Comparison of ENCODE assay signal across 9 mouse cellular contexts in genomic region chr4:124477359-124477868, GRCm38 (mm10).
DNase-seq lines count a peak whose midpoint lies in the region; ATAC-seq and TF ChIP-seq lines count a peak whose summit lies in the region.
"Had no signal": no experiment of that assay in that cellular context is flagged by ENCODE, and none has a peak within 500 bp of the region (broad histone marks: within the 10 kb centered on the region; RNA-seq: fewer than 3 reads in every experiment).

No protein-coding gene starts in this region.

- no peak overlapping the region for H3K9ac ChIP-seq in heart, embryonic 16.5 days (ENCODE audit: low read length)
- H3K9ac ChIP-seq in heart, adult 2 months (ENCODE audit: low read depth, low read length) = no peak overlapping the region
- no peak overlapping the region for H3K9ac ChIP-seq in embryonic facial prominence, embryonic 14.5 days (ENCODE audit: low read depth, low read length)
- no peak overlapping the region for H3K9ac ChIP-seq in intestine, embryonic 15.5 days
- H3K9ac ChIP-seq in midbrain, postnatal 0 days (replicated peaks; ENCODE audit: low read length, poor library complexity, severe bottlenecking) = peak overlapping the region; percentile 33; the same call in 1 of the 2 replicates

- H3K4me2 ChIP-seq in heart, embryonic 16.5 days (ENCODE audit: low read depth, low read length) = peak overlapping the region; percentile 13; the same call in 1 of the 2 replicates
- peak overlapping the region; percentile 41 for H3K4me2 ChIP-seq in embryonic facial prominence, embryonic 14.5 days (ENCODE audit: low read depth, low read length)
- peak overlapping the region; percentile 42 for H3K4me2 ChIP-seq in intestine, embryonic 15.5 days (replicated peaks)
- H3K4me2 ChIP-seq in midbrain, postnatal 0 days (ENCODE audit: low read depth, low read length, poor library complexity, severe bottlenecking) = peak overlapping the region; percentile 43

- no peak for ATAC-seq in heart, embryonic 16.5 days (replicated peaks; ENCODE audit: extremely low read depth, insufficient read depth, low FRiP score)
- peak; percentile 30; the same call in 1 of the 2 replicates for ATAC-seq in embryonic facial prominence, embryonic 14.5 days (ENCODE audit: low read depth)
- ATAC-seq in intestine, embryonic 15.5 days = no peak
- peak; percentile 56; the same call in 1 of the 2 replicates for ATAC-seq in midbrain, postnatal 0 days (ENCODE audit: low FRiP score)

- DNase-seq in heart, adult 2 months = no peak
- no peak for DNase-seq in embryonic facial prominence, embryonic 14.5 days (ENCODE audit: low spot score)
- peak; percentile 66 for DNase-seq in midbrain, postnatal 0 days (ENCODE audit: low spot score)
- DNase-seq in spleen, postnatal 4 days (ENCODE audit: low spot score in 2 of 2) = no peak
- DNase-seq in left cerebral cortex, postnatal 36 days (ENCODE audit: low spot score in 2 of 2) = no peak
- no peak for DNase-seq in layer of hippocampus, adult 8-10 months (ENCODE audit: low spot score in 2 of 2)
- DNase-seq: right cerebral cortex, adult 18-20 months had no signal

- H3K4me3 ChIP-seq in heart, embryonic 16.5 days (ENCODE audit: low read length) = no peak overlapping the region
- no peak overlapping the region for H3K4me3 ChIP-seq in heart, adult 2 months
- no peak overlapping the region for H3K4me3 ChIP-seq in embryonic facial prominence, embryonic 14.5 days (ENCODE audit: low read depth, low read length)
- H3K4me3 ChIP-seq in intestine, embryonic 15.5 days (replicated peaks) = no peak overlapping the region
- no peak overlapping the region for H3K4me3 ChIP-seq in midbrain, postnatal 0 days (ENCODE audit: low read depth, low read length)

- no peaks in the 10 kb centered on the region for H3K4me1 ChIP-seq in heart, embryonic 16.5 days (ENCODE audit: control insufficient read depth, insufficient read depth, low read length)
- no peaks in the 10 kb centered on the region for H3K4me1 ChIP-seq in heart, adult 2 months (ENCODE audit: control insufficient read depth, insufficient read depth, low read length)
- H3K4me1 ChIP-seq in embryonic facial prominence, embryonic 14.5 days (ENCODE audit: control insufficient read depth, insufficient read depth, low read length) = 0 out of 2 replicates have a peak, but pooled peaks cover 9% of the 10 kb centered on the region
- peaks cover 4% of the 10 kb centered on the region for H3K4me1 ChIP-seq in intestine, embryonic 15.5 days (replicated peaks)
- peaks cover 10% of the 10 kb centered on the region; the same call in 1 of the 2 replicates for H3K4me1 ChIP-seq in midbrain, postnatal 0 days (ENCODE audit: insufficient read depth, low read length)

- H3K79me2 ChIP-seq in heart, adult 2 months (replicated peaks; ENCODE audit: control insufficient read depth, insufficient read depth, low read length) = no peaks in the 10 kb centered on the region

- TF ChIP-seq EP300 in heart, adult 2 months (IDR thresholded peaks at IDR 0.05; ENCODE audit: insufficient read depth, low read depth, low read length) = no peak

- H3K36me3 ChIP-seq in heart, embryonic 16.5 days (ENCODE audit: control insufficient read depth, insufficient read depth) = no peaks in the 10 kb centered on the region
- H3K36me3 ChIP-seq in heart, adult 2 months (ENCODE audit: control insufficient read depth, insufficient read depth, low read length) = no peaks in the 10 kb centered on the region
- no peaks in the 10 kb centered on the region for H3K36me3 ChIP-seq in embryonic facial prominence, embryonic 14.5 days (ENCODE audit: control insufficient read depth, insufficient read depth, low read length)
- no peaks in the 10 kb centered on the region for H3K36me3 ChIP-seq in intestine, embryonic 15.5 days
- no peaks in the 10 kb centered on the region for H3K36me3 ChIP-seq in midbrain, postnatal 0 days (ENCODE audit: insufficient read depth, low read length)

- intact Hi-C loops in heart, adult 2 months (cut with DNase I) = no loop called here
- intact Hi-C loops in left cerebral cortex, postnatal 36 days (cut with DNase I) = no loop called here

- H3K27me3 ChIP-seq in heart, embryonic 16.5 days (ENCODE audit: control insufficient read depth, insufficient read depth, low read length) = peaks cover 42% of the 10 kb centered on the region
- H3K27me3 ChIP-seq in heart, adult 2 months (ENCODE audit: control insufficient read depth, insufficient read depth, low read length) = peaks cover 5% of the 10 kb centered on the region; the same call in 1 of the 2 replicates
- H3K27me3 ChIP-seq in embryonic facial prominence, embryonic 14.5 days (replicated peaks; ENCODE audit: control insufficient read depth, insufficient read depth, low read length) = peaks cover 36% of the 10 kb centered on the region
- peaks cover 30% of the 10 kb centered on the region for H3K27me3 ChIP-seq in intestine, embryonic 15.5 days (replicated peaks)
- H3K27me3 ChIP-seq in midbrain, postnatal 0 days (ENCODE audit: insufficient read depth, low read length) = peaks cover 3% of the 10 kb centered on the region; the same call in 1 of the 2 replicates

- TF ChIP-seq POLR2A in heart, adult 2 months (IDR thresholded peaks at IDR 0.05; ENCODE audit: insufficient read depth, low read depth, low read length) = no peak

- WGBS in heart, embryonic 16.5 days = 22% methylated on average over 14 of the region's 14 CpGs
- 31% methylated on average over 14 of the region's 14 CpGs for WGBS in heart, adult 2 months
- WGBS in embryonic facial prominence, embryonic 14.5 days = 16% methylated on average over 11 of the region's 14 CpGs
- 18% methylated on average over 14 of the region's 14 CpGs for WGBS in intestine, embryonic 15.5 days
- WGBS in midbrain, postnatal 0 days = 14% methylated on average over 14 of the region's 14 CpGs

- no peak overlapping the region for H3K27ac ChIP-seq in heart, embryonic 16.5 days (ENCODE audit: low read length)
- H3K27ac ChIP-seq in heart, adult 2 months = no peak overlapping the region
- no peak overlapping the region for H3K27ac ChIP-seq in embryonic facial prominence, embryonic 14.5 days (replicated peaks; ENCODE audit: low read depth, low read length)
- no peak overlapping the region for H3K27ac ChIP-seq in intestine, embryonic 15.5 days
- no peak overlapping the region for H3K27ac ChIP-seq in midbrain, postnatal 0 days (ENCODE audit: low read depth, low read length)

- no peak for TF ChIP-seq CTCF in heart, adult 2 months (IDR thresholded peaks at IDR 0.05)
- no peak for TF ChIP-seq CTCF in midbrain, postnatal 0 days (IDR thresholded peaks at IDR 0.05)

- H3K9me3 ChIP-seq in heart, embryonic 16.5 days (replicated peaks; ENCODE audit: control insufficient read depth, low read length) = no peaks in the 10 kb centered on the region
- H3K9me3 ChIP-seq in embryonic facial prominence, embryonic 14.5 days (ENCODE audit: control insufficient read depth, low read length) = no peaks in the 10 kb centered on the region
- H3K9me3 ChIP-seq in intestine, embryonic 15.5 days = no peaks in the 10 kb centered on the region
- H3K9me3 ChIP-seq in midbrain, postnatal 0 days (ENCODE audit: low read length) = no peaks in the 10 kb centered on the region

Comparison
In these comparisons a context has a peak if more than half of its experiments do, and no peak if none do; other contexts are left out.
1. ATAC-seq: peak in embryonic facial prominence, embryonic 14.5 days (single experiment) and midbrain, postnatal 0 days (single experiment); none in heart, embryonic 16.5 days (single experiment) and intestine, embryonic 15.5 days (single experiment).
2. Peak in every context shown above with its lines, with median percentiles within 50 percentile points of each other: H3K4me2 ChIP-seq.